Mouse (Mus musculus): ENCODE results near the gene Cnrip1. TPM values are rescaled to one million over a fixed set of nuclear protein-coding genes. Genes with fewer than 3 reads are reported as not detected.
"Not testable (repeated sequence)": the region's sequence is repeated elsewhere in the genome, so short reads cannot be mapped to it uniquely, and the experiment has no call there.

The Cnrip1 gene
- 31.1 and 33.2 TPM in 2 replicates for polyA plus RNA-seq (2016; fragmentation: Nextera tagmentation; extraction: Ambion mirVana)

- peak within 1 kb of the TSS; percentile 79 for H3K4me2 ChIP-seq
- no peaks in the 10 kb centered on the region for H3K36me3 ChIP-seq (replicated peaks)
- peak within 1 kb of the TSS; percentile 72 for H3K9ac ChIP-seq
- no peaks in the 10 kb centered on the region for H3K9me3 ChIP-seq
- H3K27me3 ChIP-seq = no peaks in the 10 kb centered on the region
- peaks cover 20% of the 10 kb centered on the region for H3K4me1 ChIP-seq
- H3K27ac ChIP-seq = peak within 1 kb of the TSS; percentile 74
- ATAC-seq (ENCODE audit: low FRiP score) = peak; percentile 96
- H3K4me3 ChIP-seq (replicated peaks) = peak within 1 kb of the TSS; percentile 59
- WGBS = under 1% methylated on average over 38 of the region's 38 CpGs
Measured at GRCm38 (mm10) chr11:17051545-17052475, at the start of gene Cnrip1, which contains the start of gene Plek. Gene Cnrip1 (plus strand): TSS chr11:17051586. Gene Plek (minus strand): TSS chr11:17052381.

DNA sequence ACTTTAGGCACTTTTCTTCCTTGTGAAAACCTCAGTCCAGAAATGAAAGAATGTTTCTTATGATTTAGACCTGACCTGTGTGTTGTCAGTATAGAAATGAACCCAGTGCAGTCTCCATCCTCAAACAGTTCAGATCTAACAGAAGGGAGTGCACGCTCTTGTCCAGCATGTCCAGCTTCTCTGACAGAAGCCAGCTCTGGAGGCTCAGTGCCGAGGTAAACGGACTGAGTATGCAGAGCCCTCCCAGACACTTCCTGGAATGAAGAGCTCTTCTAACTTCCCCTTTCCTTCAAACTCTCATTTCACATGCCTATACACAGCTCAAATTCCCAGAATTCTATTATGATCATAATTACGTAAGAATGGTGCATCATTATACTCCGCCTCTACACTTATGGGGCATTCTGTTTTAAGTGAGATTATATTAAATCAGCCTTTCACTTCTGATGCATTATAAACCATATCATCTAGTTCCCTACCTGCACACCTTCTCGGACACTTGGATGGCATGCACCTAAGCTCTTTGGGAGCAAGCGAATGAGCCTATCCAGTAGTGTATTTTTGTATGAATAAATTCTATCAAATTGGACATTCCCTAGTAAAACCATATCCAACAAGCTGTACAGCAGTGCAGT lies 48.5 kb upstream of the Cnrip1 start:
- 88% methylated on average over 7 of the region's 7 CpGs for WGBS

DNA sequence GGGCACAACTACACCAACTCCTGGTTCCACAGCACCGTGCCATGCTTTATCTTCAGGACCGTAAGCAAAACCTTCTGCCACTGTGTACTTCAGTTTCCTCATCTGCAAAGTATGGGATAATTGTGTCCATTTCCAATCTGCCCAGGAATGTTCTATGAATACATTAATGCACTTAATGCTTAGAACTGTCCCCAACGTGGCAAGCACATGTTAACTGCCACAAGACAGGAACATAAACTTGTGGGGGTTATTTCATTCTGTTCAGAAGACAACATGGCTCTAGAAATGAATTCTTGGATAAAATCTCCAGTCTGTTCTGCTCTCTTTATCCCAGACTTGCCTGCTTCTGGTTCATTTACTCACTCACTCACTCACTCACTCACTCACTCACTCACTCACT lies 47.6 kb upstream of the Cnrip1 start:
- no peak for ATAC-seq (ENCODE audit: low FRiP score)
- H3K36me3 ChIP-seq (replicated peaks) = no peaks in the 10 kb centered on the region
- no peaks in the 10 kb centered on the region for H3K4me1 ChIP-seq
- H3K9me3 ChIP-seq = no peaks in the 10 kb centered on the region
- H3K9ac ChIP-seq = no peak overlapping the region
- H3K27me3 ChIP-seq = no peaks in the 10 kb centered on the region
- no peak overlapping the region for H3K4me2 ChIP-seq
- H3K27ac ChIP-seq = no peak overlapping the region
- H3K4me3 ChIP-seq (replicated peaks) = no peak overlapping the region
- 77% methylated on average over 3 of the region's 3 CpGs for WGBS

More for the DNA sequence above, 48.5 kb upstream of the Cnrip1 start:
- no peaks in the 10 kb centered on the region for H3K4me1 ChIP-seq
- H3K27me3 ChIP-seq = no peaks in the 10 kb centered on the region
- no peak overlapping the region for H3K27ac ChIP-seq
- no peak overlapping the region for H3K4me2 ChIP-seq
- no peak for ATAC-seq (ENCODE audit: low FRiP score)
- H3K9me3 ChIP-seq = no peaks in the 10 kb centered on the region
- H3K36me3 ChIP-seq (replicated peaks) = no peaks in the 10 kb centered on the region
- no peak overlapping the region for H3K4me3 ChIP-seq (replicated peaks)
- H3K9ac ChIP-seq = no peak overlapping the region

- no peaks in the 10 kb centered on the region for H3K9me3 ChIP-seq
- H3K4me3 ChIP-seq (replicated peaks) = no peak overlapping the region
- no peak overlapping the region for H3K9ac ChIP-seq
- no peaks in the 10 kb centered on the region for H3K4me1 ChIP-seq
- H3K27ac ChIP-seq = no peak overlapping the region
- no peak overlapping the region for H3K4me2 ChIP-seq
- WGBS = 85% methylated on average over 4 of the region's 4 CpGs
- ATAC-seq (ENCODE audit: low FRiP score) = no peak
- no peaks in the 10 kb centered on the region for H3K27me3 ChIP-seq
- no peaks in the 10 kb centered on the region for H3K36me3 ChIP-seq (replicated peaks)
Measured at GRCm38 (mm10) chr11:17004899-17005846, 46.2 kb upstream of the Cnrip1 start.

DNA sequence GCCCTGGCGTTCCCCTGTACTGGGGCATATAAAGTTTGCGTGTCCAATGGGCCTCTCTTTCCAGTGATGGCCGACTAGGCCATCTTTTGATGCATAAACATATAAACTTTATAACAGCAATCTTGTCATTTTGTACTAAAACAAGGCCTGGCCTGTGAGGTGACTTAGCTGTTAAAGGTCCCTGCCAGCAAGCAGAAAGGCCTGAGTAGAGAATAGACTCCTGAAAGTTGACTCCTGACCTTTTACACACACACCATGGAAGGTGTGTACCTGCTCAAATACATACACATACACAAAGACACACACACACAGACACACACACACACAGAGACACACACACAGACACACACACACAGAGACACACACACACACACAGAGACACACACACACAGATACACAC lies 44.9 kb upstream of the Cnrip1 start:
- not testable (repeated sequence) for H3K4me3 ChIP-seq (replicated peaks); H3K9ac ChIP-seq; ATAC-seq (ENCODE audit: low FRiP score); H3K4me1 ChIP-seq; H3K4me2 ChIP-seq; H3K36me3 ChIP-seq (replicated peaks); H3K27ac ChIP-seq; H3K9me3 ChIP-seq; H3K27me3 ChIP-seq
- WGBS = 77% methylated on average over 3 of the region's 3 CpGs

DNA sequence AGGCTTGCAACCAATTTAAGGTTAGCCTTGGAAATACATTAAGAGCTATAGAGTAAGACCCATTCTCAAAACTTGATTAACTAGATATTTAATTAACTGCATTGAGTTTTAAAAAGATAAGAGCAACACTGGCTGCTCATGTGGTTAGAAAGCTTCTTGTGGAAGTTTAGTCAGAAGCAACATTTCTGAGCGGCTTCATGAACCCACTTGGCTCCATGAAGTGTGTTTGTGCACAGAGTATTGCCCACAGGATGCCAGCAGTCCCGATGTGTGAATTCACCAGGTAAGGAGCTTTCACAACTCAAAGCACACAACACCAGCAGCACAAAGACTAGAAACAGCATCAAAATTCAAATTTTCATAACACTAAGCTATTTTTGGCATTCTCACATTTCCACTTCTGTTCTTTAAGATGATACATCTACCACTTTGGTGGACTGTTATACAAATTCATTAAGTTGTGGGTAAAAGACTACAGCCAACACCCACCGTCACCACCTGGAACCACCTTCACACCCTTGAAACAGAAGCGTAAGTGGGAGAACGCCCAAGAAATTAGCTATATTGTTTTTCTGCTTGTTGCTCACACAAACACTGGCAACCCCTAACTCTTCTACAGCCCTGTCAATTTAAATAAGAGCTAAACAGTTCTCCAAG lies 43.7 kb upstream of the Cnrip1 start:
- no peak overlapping the region for H3K4me2 ChIP-seq
- H3K27ac ChIP-seq = no peak overlapping the region
- H3K9me3 ChIP-seq = no peaks in the 10 kb centered on the region
- no peaks in the 10 kb centered on the region for H3K4me1 ChIP-seq
- no peaks in the 10 kb centered on the region for H3K36me3 ChIP-seq (replicated peaks)
- no peak overlapping the region for H3K4me3 ChIP-seq (replicated peaks)
- H3K27me3 ChIP-seq = no peaks in the 10 kb centered on the region
- WGBS = 93% methylated on average over 5 of the region's 5 CpGs
- ATAC-seq (ENCODE audit: low FRiP score) = no peak
- H3K9ac ChIP-seq = no peak overlapping the region

- Histone ChIP-seq H3K27me3 (no peaks in the 10 kb centered on the region), H3K4me1 (no peaks in the 10 kb centered on the region), H3K9me3 (no peaks in the 10 kb centered on the region), H3K9ac (no peak overlapping the region), H3K4me3 (replicated peaks) (no peak overlapping the region), H3K36me3 (replicated peaks) (no peaks in the 10 kb centered on the region), H3K27ac (no peak overlapping the region), H3K4me2 (no peak overlapping the region)
- ATAC-seq (ENCODE audit: low FRiP score) = no peak
- 75% methylated on average over 7 of the region's 7 CpGs for WGBS
Measured at GRCm38 (mm10) chr11:17008498-17008941, 42.9 kb upstream of the Cnrip1 start.

DNA sequence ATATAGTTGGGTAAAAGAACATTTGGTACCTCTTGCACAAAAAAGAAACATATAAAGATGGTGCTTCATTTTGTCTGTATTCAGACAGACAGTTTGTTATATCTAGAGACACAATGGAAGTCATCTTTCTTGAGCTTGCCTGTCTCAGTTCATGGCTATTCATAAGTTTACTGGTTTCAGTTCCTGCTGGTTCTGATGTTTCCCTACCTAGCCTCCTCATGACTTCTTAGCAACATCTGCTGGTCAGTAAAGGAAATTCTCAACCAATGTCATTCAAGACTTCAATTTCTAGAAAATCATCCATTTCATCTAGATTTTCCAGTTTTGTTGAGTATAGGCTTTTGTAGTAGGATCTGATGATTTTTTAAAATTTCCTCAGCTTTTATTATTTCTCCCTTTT lies 38.4 kb upstream of the Cnrip1 start:
- H3K4me3 ChIP-seq (replicated peaks) = no peak overlapping the region
- H3K9ac ChIP-seq = no peak overlapping the region
- no peak for ATAC-seq (ENCODE audit: low FRiP score)
- no peaks in the 10 kb centered on the region for H3K36me3 ChIP-seq (replicated peaks)
- no peak overlapping the region for H3K4me2 ChIP-seq
- no peaks in the 10 kb centered on the region for H3K27me3 ChIP-seq
- H3K4me1 ChIP-seq = no peaks in the 10 kb centered on the region
- H3K27ac ChIP-seq = no peak overlapping the region
- no peaks in the 10 kb centered on the region for H3K9me3 ChIP-seq

DNA sequence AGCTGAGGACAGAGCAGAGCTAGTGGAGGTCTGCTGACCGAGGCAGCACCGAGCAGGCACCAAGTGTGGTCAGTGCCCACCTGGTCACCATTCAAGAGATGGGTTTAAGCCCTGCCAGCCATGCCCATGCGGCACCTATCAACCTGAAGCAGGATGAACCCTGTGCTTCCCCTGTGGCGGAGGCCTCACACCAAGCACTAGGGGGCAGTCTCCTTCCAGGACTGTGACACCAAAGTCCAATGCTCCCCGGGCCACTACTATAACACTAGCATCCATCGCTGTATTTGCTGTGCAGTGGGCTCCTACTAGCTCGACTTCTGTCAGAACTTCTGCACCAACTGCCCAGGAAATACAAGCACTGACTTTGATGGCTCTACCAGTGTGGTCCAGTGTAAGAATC lies 32.1 kb upstream of the Cnrip1 start:
- WGBS = 93% methylated on average over 7 of the region's 7 CpGs
- Histone ChIP-seq H3K27ac (no peak overlapping the region), H3K9me3 (peaks cover 14% of the 10 kb centered on the region; the same call in 1 of the 2 replicates)

GRCm38 (mm10) chr11:17023206-17023605 lies 28.2 kb upstream of the Cnrip1 start:
- Histone ChIP-seq H3K27ac (no peak overlapping the region), H3K27me3 (no peaks in the 10 kb centered on the region), H3K4me3 (replicated peaks) (no peak overlapping the region), H3K4me1 (no peaks in the 10 kb centered on the region), H3K9me3 (peaks cover 14% of the 10 kb centered on the region; the same call in 1 of the 2 replicates), H3K36me3 (replicated peaks) (no peaks in the 10 kb centered on the region), H3K4me2 (no peak overlapping the region), H3K9ac (no peak overlapping the region)
- no peak for ATAC-seq (ENCODE audit: low FRiP score)
- WGBS = 89% methylated on average over 6 of the region's 6 CpGs

More for the DNA sequence above, 32.1 kb upstream of the Cnrip1 start:
- no peaks in the 10 kb centered on the region for H3K27me3 ChIP-seq
- ATAC-seq (ENCODE audit: low FRiP score) = no peak
- H3K4me3 ChIP-seq (replicated peaks) = no peak overlapping the region
- no peaks in the 10 kb centered on the region for H3K4me1 ChIP-seq
- no peaks in the 10 kb centered on the region for H3K36me3 ChIP-seq (replicated peaks)
- no peak overlapping the region for H3K4me2 ChIP-seq
- no peak overlapping the region for H3K9ac ChIP-seq

GRCm38 (mm10) chr11:17023984-17024383 lies 27.4 kb upstream of the Cnrip1 start:
- no peaks in the 10 kb centered on the region for H3K36me3 ChIP-seq (replicated peaks)
- H3K27ac ChIP-seq = no peak overlapping the region
- H3K27me3 ChIP-seq = no peaks in the 10 kb centered on the region
- no peak overlapping the region for H3K9ac ChIP-seq
- WGBS = 83% methylated on average over 3 of the region's 3 CpGs
- H3K4me2 ChIP-seq = no peak overlapping the region
- no peaks in the 10 kb centered on the region for H3K4me1 ChIP-seq
- H3K9me3 ChIP-seq = peaks cover 7% of the 10 kb centered on the region; the same call in 1 of the 2 replicates
- ATAC-seq (ENCODE audit: low FRiP score) = no peak
- no peak overlapping the region for H3K4me3 ChIP-seq (replicated peaks)

Data from forebrain, embryonic 12.5 days (tissue).